Mouse (Mus musculus): ENCODE data around the gene Gm49321. TPM values are rescaled to one million over a fixed set of nuclear protein-coding genes. Genes with fewer than 3 reads are reported as not detected.

Gene Gm49321
- polyA plus RNA-seq (2015; fragmentation: Nextera tagmentation; extraction: Ambion mirVana): 5.7 and 7.0 TPM in 2 replicates

- Histone ChIP-seq H3K4me2 (replicated peaks; ENCODE audit: low read depth) (no peak within 1 kb of the TSS), H3K27me3 (ENCODE audit: control insufficient read depth, insufficient read depth, low read length) (no peaks in the 10 kb centered on the region), H3K27ac (replicated peaks) (no peak within 1 kb of the TSS), H3K9me3 (ENCODE audit: control insufficient read depth, low read length) (no peaks in the 10 kb centered on the region), H3K9ac (ENCODE audit: low read length) (no peak within 1 kb of the TSS), H3K4me1 (replicated peaks; ENCODE audit: control insufficient read depth, insufficient read depth) (no peaks in the 10 kb centered on the region), H3K4me3 (ENCODE audit: low read depth, low read length) (no peak within 1 kb of the TSS), H3K36me3 (ENCODE audit: control insufficient read depth, insufficient read depth, low read length) (peaks cover 13% of the 10 kb centered on the region; the same call in 1 of the 2 replicates)
- TF ChIP-seq CTCF (IDR thresholded peaks at IDR 0.05; ENCODE audit: low read depth): no peak
- no peak for TF ChIP-seq EP300 (optimal IDR thresholded peaks at IDR 0.05)
- WGBS: 88% methylated on average over 1 of the region's 1 CpGs
- ATAC-seq (ENCODE audit: low FRiP score, low TSS enrichment) (no peak), DNase-seq (ENCODE audit: low spot score) (no peak)
These were observed at the start of gene Gm49321 for GRCm38 (mm10) chr12:73937353-73937752. Gm49321 (plus strand) TSS chr12:73937653.

GRCm38 (mm10) chr12:73888003-73888783 lies 49.3 kb upstream of the Gm49321 start:
- Histone ChIP-seq H3K4me1 (replicated peaks; ENCODE audit: control insufficient read depth, insufficient read depth) (no peaks in the 10 kb centered on the region), H3K27me3 (ENCODE audit: control insufficient read depth, insufficient read depth, low read length) (no peaks in the 10 kb centered on the region), H3K27ac (replicated peaks) (no peak overlapping the region), H3K36me3 (ENCODE audit: control insufficient read depth, insufficient read depth, low read length) (no peaks in the 10 kb centered on the region), H3K9me3 (ENCODE audit: control insufficient read depth, low read length) (no peaks in the 10 kb centered on the region), H3K4me3 (ENCODE audit: low read depth, low read length) (no peak overlapping the region), H3K4me2 (replicated peaks; ENCODE audit: low read depth) (no peak overlapping the region), H3K9ac (ENCODE audit: low read length) (no peak overlapping the region)
- ATAC-seq (ENCODE audit: low FRiP score, low TSS enrichment): no peak
- 80% methylated on average over 8 of the region's 8 CpGs for WGBS
- TF ChIP-seq CTCF (IDR thresholded peaks at IDR 0.05; ENCODE audit: low read depth): no peak
- TF ChIP-seq EP300 (optimal IDR thresholded peaks at IDR 0.05): no peak
- DNase-seq (ENCODE audit: low spot score): no peak

- Histone ChIP-seq H3K36me3 (ENCODE audit: control insufficient read depth, insufficient read depth, low read length) (no peaks in the 10 kb centered on the region), H3K27me3 (ENCODE audit: control insufficient read depth, insufficient read depth, low read length) (no peaks in the 10 kb centered on the region), H3K4me3 (ENCODE audit: low read depth, low read length) (no peak overlapping the region), H3K4me2 (replicated peaks; ENCODE audit: low read depth) (no peak overlapping the region), H3K27ac (replicated peaks) (no peak overlapping the region), H3K9me3 (ENCODE audit: control insufficient read depth, low read length) (no peaks in the 10 kb centered on the region), H3K9ac (ENCODE audit: low read length) (no peak overlapping the region), H3K4me1 (replicated peaks; ENCODE audit: control insufficient read depth, insufficient read depth) (no peaks in the 10 kb centered on the region)
- DNase-seq (ENCODE audit: low spot score) (no peak), ATAC-seq (ENCODE audit: low FRiP score, low TSS enrichment) (no peak)
- WGBS: 28% methylated on average over 1 of the region's 1 CpGs
- TF ChIP-seq EP300 (optimal IDR thresholded peaks at IDR 0.05) (no peak), CTCF (IDR thresholded peaks at IDR 0.05; ENCODE audit: low read depth) (no peak)
These were observed 47.9 kb upstream of the Gm49321 start for GRCm38 (mm10) chr12:73889571-73889970.

- 75% methylated on average over 3 of the region's 3 CpGs for WGBS
These were observed 47.4 kb upstream of the Gm49321 start for GRCm38 (mm10) chr12:73890086-73890485.

GRCm38 (mm10) chr12:73892616-73893015 lies 44.8 kb upstream of the Gm49321 start:
- Histone ChIP-seq H3K4me1 (replicated peaks; ENCODE audit: control insufficient read depth, insufficient read depth) (no peaks in the 10 kb centered on the region), H3K27ac (replicated peaks) (no peak overlapping the region), H3K9ac (ENCODE audit: low read length) (no peak overlapping the region), H3K36me3 (ENCODE audit: control insufficient read depth, insufficient read depth, low read length) (no peaks in the 10 kb centered on the region), H3K4me3 (ENCODE audit: low read depth, low read length) (no peak overlapping the region), H3K4me2 (replicated peaks; ENCODE audit: low read depth) (no peak overlapping the region), H3K27me3 (ENCODE audit: control insufficient read depth, insufficient read depth, low read length) (no peaks in the 10 kb centered on the region), H3K9me3 (ENCODE audit: control insufficient read depth, low read length) (no peaks in the 10 kb centered on the region)
- no peak for TF ChIP-seq CTCF (IDR thresholded peaks at IDR 0.05; ENCODE audit: low read depth)
- no peak for TF ChIP-seq EP300 (optimal IDR thresholded peaks at IDR 0.05)
- DNase-seq (ENCODE audit: low spot score) (no peak), ATAC-seq (ENCODE audit: low FRiP score, low TSS enrichment) (no peak)
- 64% methylated on average over 3 of the region's 3 CpGs for WGBS

More at GRCm38 (mm10) chr12:73890086-73890485, 47.4 kb upstream of the Gm49321 start:
- no peak for DNase-seq (ENCODE audit: low spot score)
- no peak for ATAC-seq (ENCODE audit: low FRiP score, low TSS enrichment)
- Histone ChIP-seq H3K36me3 (ENCODE audit: control insufficient read depth, insufficient read depth, low read length) (no peaks in the 10 kb centered on the region), H3K27me3 (ENCODE audit: control insufficient read depth, insufficient read depth, low read length) (no peaks in the 10 kb centered on the region), H3K4me1 (replicated peaks; ENCODE audit: control insufficient read depth, insufficient read depth) (no peaks in the 10 kb centered on the region), H3K4me2 (replicated peaks; ENCODE audit: low read depth) (no peak overlapping the region), H3K27ac (replicated peaks) (no peak overlapping the region), H3K4me3 (ENCODE audit: low read depth, low read length) (no peak overlapping the region), H3K9me3 (ENCODE audit: control insufficient read depth, low read length) (no peaks in the 10 kb centered on the region), H3K9ac (ENCODE audit: low read length) (no peak overlapping the region)
- no peak for TF ChIP-seq CTCF (IDR thresholded peaks at IDR 0.05; ENCODE audit: low read depth)
- no peak for TF ChIP-seq EP300 (optimal IDR thresholded peaks at IDR 0.05)

GRCm38 (mm10) chr12:73894838-73895237 lies 42.6 kb upstream of the Gm49321 start:
- Histone ChIP-seq H3K9ac (ENCODE audit: low read length) (no peak overlapping the region), H3K9me3 (ENCODE audit: control insufficient read depth, low read length) (no peaks in the 10 kb centered on the region), H3K27ac (replicated peaks) (no peak overlapping the region), H3K4me3 (ENCODE audit: low read depth, low read length) (no peak overlapping the region), H3K4me2 (replicated peaks; ENCODE audit: low read depth) (no peak overlapping the region), H3K4me1 (replicated peaks; ENCODE audit: control insufficient read depth, insufficient read depth) (no peaks in the 10 kb centered on the region), H3K27me3 (ENCODE audit: control insufficient read depth, insufficient read depth, low read length) (no peaks in the 10 kb centered on the region), H3K36me3 (ENCODE audit: control insufficient read depth, insufficient read depth, low read length) (no peaks in the 10 kb centered on the region)
- TF ChIP-seq EP300 (optimal IDR thresholded peaks at IDR 0.05) (no peak), CTCF (IDR thresholded peaks at IDR 0.05; ENCODE audit: low read depth) (no peak)
- WGBS: 56% methylated on average over 6 of the region's 6 CpGs
- DNase-seq (ENCODE audit: low spot score): no peak
- ATAC-seq (ENCODE audit: low FRiP score, low TSS enrichment): peak; percentile 67; the same call in 1 of the 2 replicates

Data from stomach, postnatal 0 days (tissue).